Mouse (Mus musculus) neural tube, embryonic 15.5 days (tissue): Measurements from ENCODE around the gene Kif1c. TPM values are rescaled to one million over a fixed set of nuclear protein-coding genes. Genes with fewer than 3 reads are reported as not detected.
"Not testable (repeated sequence)": the region's sequence is repeated elsewhere in the genome, so short reads cannot be mapped to it uniquely, and the experiment has no call there.

Experiments used
- ATAC-seq: fragments of 200-750 bp; cut with Nextera tagmentation; 2 replicates; pipeline ENCODE4 v1.8.0; 2017; ENCODE audit warnings: mild to moderate bottlenecking, moderate TSS enrichment, moderate library complexity; ENCODE audit not compliant: low FRiP score
- H3K27ac ChIP-seq: fragments of 300-500 bp; sonication (generic); replicated peaks from 2 replicates; pipeline ENCODE4 v1.5.1; 2015; ENCODE audit warnings: mild to moderate bottlenecking, inconsistent platforms
- H3K27me3 ChIP-seq: fragments of 300-500 bp; sonication (generic); replicated peaks from 2 replicates; pipeline ENCODE4 v1.6.1; 2015; ENCODE audit warnings: inconsistent platforms
- H3K36me3 ChIP-seq: fragments of 300-500 bp; sonication (generic); 2 replicates; pipeline ENCODE4 v1.6.1; 2015; ENCODE audit warnings: inconsistent platforms
- H3K4me1 ChIP-seq: fragments of 300-500 bp; sonication (generic); 2 replicates; pipeline ENCODE4 v1.6.1; 2015; ENCODE audit warnings: inconsistent platforms
- H3K4me2 ChIP-seq: fragments of 300-500 bp; sonication (generic); 2 replicates; pipeline ENCODE4 v1.6.1; 2015; ENCODE audit warnings: inconsistent platforms, mild to moderate bottlenecking, moderate library complexity
- H3K4me3 ChIP-seq: fragments of 300-500 bp; sonication (generic); replicated peaks from 2 replicates; pipeline ENCODE4 v1.5.1; 2015; ENCODE audit warnings: mild to moderate bottlenecking, inconsistent platforms
- H3K9ac ChIP-seq: fragments of 300-500 bp; sonication (generic); replicated peaks from 2 replicates; pipeline ENCODE4 v1.6.1; 2015; ENCODE audit warnings: mild to moderate bottlenecking, inconsistent platforms
- H3K9me3 ChIP-seq: fragments of 300-500 bp; sonication (generic); replicated peaks from 2 replicates; pipeline ENCODE4 v1.6.1; 2016; ENCODE audit warnings: inconsistent platforms
- WGBS: fragments of 180-500 bp; shearing (Covaris S2); methylation state at CpG from one replicate; pipeline ENCODE4 v1.1.7; 2015; ENCODE audit warnings: mixed read lengths; 5-methylcytosine and 5-hydroxymethylcytosine counted together
- polyA plus RNA-seq: library from polyadenylated mRNA; unstranded; fragments of >200 nt; fragmentation: Nextera tagmentation; extraction: Ambion mirVana; gene quantifications from 2 replicates; pipeline ENCODE4 v1.2.1, GENCODE M21; 2015

Kif1c gene
- polyA plus RNA-seq, 1 experiment from 2014 or later = 1.6 TPM

DNA sequence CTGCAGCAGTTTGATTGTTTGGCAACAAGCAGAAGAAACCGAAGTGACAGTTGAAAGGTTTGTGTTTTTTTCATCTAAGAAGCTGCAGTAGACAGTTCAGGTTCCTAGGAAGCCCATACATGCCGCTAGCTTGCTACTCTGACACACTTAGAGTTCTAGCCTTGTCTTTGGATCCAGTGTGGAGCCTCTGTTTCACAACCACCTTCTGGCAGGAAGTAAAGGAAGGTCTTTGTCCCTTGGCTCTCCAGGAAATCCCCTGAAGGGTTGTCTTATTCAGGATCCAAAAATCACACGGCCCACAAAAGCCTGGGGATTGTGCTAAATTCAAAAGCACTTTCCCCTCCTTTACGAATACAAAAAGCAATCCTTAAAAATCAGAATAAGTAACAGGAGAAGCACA, 54.1 kb downstream of the Kif1c start:
- H3K27ac ChIP-seq = no peak overlapping the region
- H3K9me3 ChIP-seq = no peaks in the 10 kb centered on the region
- H3K9ac ChIP-seq = no peak overlapping the region
- no peaks in the 10 kb centered on the region for H3K27me3 ChIP-seq
- H3K36me3 ChIP-seq = no peaks in the 10 kb centered on the region
- no peak overlapping the region for H3K4me2 ChIP-seq
- 71% methylated on average over 4 of the region's 4 CpGs for WGBS
- ATAC-seq = no peak
- H3K4me1 ChIP-seq = no peaks in the 10 kb centered on the region
- no peak overlapping the region for H3K4me3 ChIP-seq

DNA sequence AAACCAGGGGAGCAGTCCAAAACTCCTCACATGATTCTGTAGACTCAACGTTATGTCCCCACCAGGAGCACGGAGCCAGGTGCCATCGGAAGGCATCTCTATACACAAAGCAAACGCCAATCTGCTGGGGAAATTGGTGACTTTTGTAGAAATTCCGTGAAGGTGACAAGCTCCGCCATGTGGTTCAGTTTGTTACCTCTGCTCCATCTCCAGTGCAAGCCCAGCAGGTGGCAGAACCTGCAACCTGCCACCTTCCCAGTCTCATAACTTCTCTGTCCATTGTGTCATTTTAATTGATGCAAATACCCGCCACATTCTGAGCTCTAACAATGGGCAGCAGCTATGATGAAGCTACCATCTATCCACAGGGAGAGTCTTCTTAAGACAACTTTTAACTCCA, 54.6 kb downstream of the Kif1c start:
- no peak overlapping the region for H3K4me2 ChIP-seq
- no peak overlapping the region for H3K27ac ChIP-seq
- 69% methylated on average over 7 of the region's 7 CpGs for WGBS
- ATAC-seq = no peak
- H3K4me3 ChIP-seq = no peak overlapping the region
- no peak overlapping the region for H3K9ac ChIP-seq
- H3K9me3 ChIP-seq = no peaks in the 10 kb centered on the region
- H3K27me3 ChIP-seq = no peaks in the 10 kb centered on the region
- no peaks in the 10 kb centered on the region for H3K36me3 ChIP-seq
- no peaks in the 10 kb centered on the region for H3K4me1 ChIP-seq

DNA sequence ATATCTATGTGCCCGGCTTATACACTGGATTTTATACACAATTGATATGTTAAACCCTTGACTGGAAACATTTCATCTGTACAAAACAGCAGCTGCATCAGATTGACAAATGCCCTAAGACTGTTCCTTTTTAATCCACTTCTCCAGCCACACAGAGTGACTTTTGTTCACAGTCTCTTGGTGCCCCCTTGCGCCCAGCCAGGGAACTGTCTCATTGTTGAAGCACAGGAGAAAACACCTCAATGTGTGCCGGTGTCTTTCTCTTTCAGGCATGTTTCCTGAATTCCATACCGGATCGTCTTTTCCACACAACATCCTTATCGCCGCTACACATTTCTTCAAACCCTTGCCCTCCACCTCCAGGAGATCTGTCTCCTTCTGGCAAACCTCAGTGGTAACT, 55.3 kb downstream of the Kif1c start:
- ATAC-seq = no peak; the same call in 1 of the 2 replicates
- 0 out of 2 replicates have a peak overlapping the region, but pooled peaks have one; percentile 36 for H3K9ac ChIP-seq

DNA sequence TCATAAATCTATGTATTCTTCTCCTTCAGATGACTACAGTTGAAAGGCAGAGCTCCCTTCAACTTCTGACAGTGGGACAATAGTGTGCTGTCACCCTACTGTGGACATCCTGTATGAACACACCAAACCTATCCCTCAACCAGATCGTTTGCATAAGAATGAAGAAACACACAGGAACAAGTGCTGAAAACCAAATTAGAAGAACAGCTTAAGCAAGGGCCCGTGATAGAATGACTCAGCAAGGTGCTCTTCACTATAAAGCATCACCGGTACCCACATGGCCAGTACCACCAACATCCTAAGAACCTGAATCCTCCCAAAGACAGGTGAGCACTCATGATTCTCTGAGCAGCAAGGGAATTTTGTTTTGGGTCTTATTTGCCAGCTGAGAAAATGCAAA, 60.1 kb downstream of the Kif1c start:
- H3K4me1 ChIP-seq = peaks cover 15% of the 10 kb centered on the region
- 67% methylated on average over 3 of the region's 3 CpGs for WGBS
- H3K9ac ChIP-seq, H3K36me3 ChIP-seq, H3K27ac ChIP-seq, ATAC-seq, H3K9me3 ChIP-seq, H3K27me3 ChIP-seq, H3K4me3 ChIP-seq, H3K4me2 ChIP-seq: not testable (repeated sequence)

More for the DNA sequence above, 55.3 kb downstream of the Kif1c start:
- 13% methylated on average over 7 of the region's 7 CpGs for WGBS
- no peaks in the 10 kb centered on the region for H3K27me3 ChIP-seq
- H3K4me3 ChIP-seq = no peak overlapping the region
- H3K9me3 ChIP-seq = no peaks in the 10 kb centered on the region
- no peaks in the 10 kb centered on the region for H3K4me1 ChIP-seq
- no peaks in the 10 kb centered on the region for H3K36me3 ChIP-seq
- H3K4me2 ChIP-seq = peak overlapping the region; percentile 36
- no peak overlapping the region for H3K27ac ChIP-seq

DNA sequence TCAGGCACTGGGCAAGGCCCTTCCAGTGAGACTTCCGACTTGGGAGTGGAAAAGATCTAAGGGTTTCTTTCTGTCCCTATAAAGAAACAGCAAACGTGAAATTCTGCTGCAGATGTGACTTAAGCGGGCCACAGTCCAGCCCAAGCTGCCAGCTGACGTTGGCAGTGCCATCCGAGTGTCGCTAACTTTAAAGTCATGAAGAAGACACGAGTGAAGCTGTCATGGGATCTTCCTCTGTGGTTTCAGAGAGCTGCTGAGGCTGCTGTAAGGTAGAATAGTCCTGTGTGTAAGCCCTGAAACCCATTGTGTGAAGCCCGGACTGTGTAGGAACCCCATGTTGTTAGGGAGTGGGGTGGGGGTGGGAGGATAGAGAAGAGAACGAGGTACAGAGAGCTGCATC, 62.3 kb downstream of the Kif1c start:
- H3K27ac ChIP-seq = no peak overlapping the region
- no peak for ATAC-seq
- H3K4me2 ChIP-seq = no peak overlapping the region
- no peak overlapping the region for H3K4me3 ChIP-seq
- H3K9ac ChIP-seq = no peak overlapping the region
- H3K36me3 ChIP-seq = peaks cover 3% of the 10 kb centered on the region; the same call in 1 of the 2 replicates
- H3K9me3 ChIP-seq = no peaks in the 10 kb centered on the region
- no peaks in the 10 kb centered on the region for H3K27me3 ChIP-seq
- peaks cover 27% of the 10 kb centered on the region for H3K4me1 ChIP-seq
- 89% methylated on average over 9 of the region's 9 CpGs for WGBS

DNA sequence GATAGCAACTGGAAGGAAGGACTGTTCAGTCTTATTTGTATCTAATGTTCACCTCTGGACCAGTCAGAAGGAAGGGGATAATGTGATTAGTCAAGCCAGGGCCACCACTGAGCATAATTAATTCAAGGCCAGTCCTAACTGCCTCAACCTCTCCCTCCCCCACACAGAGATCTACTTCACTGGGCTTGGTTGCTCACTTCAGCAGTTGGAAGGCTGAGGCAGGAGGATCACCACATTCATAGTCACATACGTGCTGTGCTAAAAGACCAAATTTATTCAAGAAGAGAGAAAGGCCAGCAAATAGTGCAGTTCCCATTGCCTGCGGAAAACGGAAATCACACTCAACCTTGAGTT, 63.2 kb downstream of the Kif1c start:
- WGBS = 29% methylated on average over 3 of the region's 3 CpGs
- Histone ChIP-seq H3K9ac (peak overlapping the region; percentile 92), H3K4me3 (peak overlapping the region; percentile 89), H3K4me2 (peak overlapping the region; percentile 74), H3K4me1 (peaks cover 27% of the 10 kb centered on the region), H3K27ac (peak overlapping the region; percentile 88), H3K27me3 (no peaks in the 10 kb centered on the region), H3K36me3 (peaks cover 10% of the 10 kb centered on the region), H3K9me3 (no peaks in the 10 kb centered on the region)
- ATAC-seq = peak; percentile 42; the same call in 1 of the 2 replicates

DNA sequence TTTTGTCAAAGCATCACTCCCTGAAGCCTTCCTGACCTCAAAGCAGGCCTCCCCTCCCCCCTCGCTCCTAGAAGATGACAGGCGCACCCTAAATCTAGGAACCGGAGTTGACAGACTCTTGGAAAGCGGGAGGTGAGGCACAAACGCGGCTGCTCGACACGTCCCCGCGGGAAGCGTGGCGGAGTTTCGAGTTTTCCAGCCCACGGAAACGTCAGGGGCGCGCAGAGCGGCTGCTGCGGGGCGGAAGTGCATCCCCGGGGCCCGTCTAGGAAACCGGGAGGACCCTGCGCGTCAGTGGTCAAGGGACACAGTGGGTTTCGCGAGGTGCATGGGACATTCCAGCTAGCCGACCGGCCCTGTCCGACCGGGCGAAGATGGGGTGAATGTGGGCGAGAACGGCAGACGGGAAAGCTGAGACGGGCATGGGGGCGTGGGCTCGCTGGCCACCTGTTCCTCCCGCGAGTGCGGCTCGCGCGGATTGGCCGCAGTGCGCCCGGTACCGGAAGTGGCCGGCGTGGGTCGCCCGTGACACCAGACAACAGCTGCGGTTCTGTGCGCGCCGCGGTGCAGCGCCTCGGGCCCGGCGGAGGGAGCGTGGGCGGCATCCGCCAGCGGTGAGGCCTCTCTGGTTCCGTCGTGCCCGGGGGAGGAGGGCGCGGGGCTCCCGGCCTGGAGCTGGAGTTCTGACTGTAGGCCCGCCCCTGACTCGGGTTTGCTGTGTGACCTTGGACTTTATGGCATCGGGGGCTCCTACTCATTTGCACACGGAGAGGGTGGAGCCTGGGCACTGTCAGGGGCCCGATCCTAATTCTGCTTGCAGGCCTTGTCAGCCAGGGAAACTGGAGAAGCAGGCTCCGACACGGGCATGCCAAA, 63.8 kb downstream of the Kif1c start, which contains the start of gene Zfp3:
TSS of gene Zfp3 (plus strand) at position 274 of the 873 bp plus-strand sequence.
- Histone ChIP-seq H3K27me3 (no peaks in the 10 kb centered on the region), H3K27ac (peak within 1 kb of the TSS; percentile 88), H3K9ac (peak within 1 kb of the TSS; percentile 92), H3K4me2 (peak within 1 kb of the TSS; percentile 74), H3K4me1 (peaks cover 27% of the 10 kb centered on the region), H3K36me3 (peaks cover 10% of the 10 kb centered on the region), H3K9me3 (no peaks in the 10 kb centered on the region), H3K4me3 (peak within 1 kb of the TSS; percentile 89)
- peak; percentile 92 for ATAC-seq
- WGBS = under 1% methylated on average over 73 of the region's 78 CpGs

DNA sequence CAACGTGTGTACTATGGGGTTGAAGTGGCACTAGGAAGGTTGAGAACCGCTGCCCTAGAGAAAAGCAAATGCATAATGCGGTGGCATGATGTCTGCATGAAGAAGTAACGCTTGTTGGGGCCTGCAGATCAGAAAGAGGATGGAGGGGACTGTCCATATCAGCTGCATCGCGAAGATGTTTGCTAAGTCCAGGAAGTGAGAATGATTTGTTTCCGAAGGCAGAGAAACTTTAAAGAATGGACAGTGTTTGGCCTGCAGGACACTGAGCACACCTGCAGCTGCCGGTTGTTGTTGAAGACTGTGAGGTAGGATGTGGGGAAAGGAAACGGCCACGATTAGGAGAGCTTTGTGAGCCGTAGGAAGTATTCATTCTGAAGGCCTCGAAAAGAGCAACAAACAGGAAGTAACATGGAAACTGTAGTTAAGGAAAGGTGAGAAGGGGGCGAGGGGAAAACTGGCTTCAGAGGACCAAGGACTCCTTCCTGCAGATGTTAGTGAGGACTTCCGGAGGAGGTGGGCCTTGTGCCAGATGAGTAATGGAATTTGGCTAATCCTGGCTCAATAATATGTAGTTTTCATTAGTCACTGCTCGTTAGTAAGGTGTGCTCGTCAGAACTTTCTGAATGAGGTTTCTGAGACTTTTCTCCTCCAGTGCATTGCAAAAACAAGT, 65.6 kb downstream of the Kif1c start:
- WGBS = 85% methylated on average over 16 of the region's 16 CpGs
- Histone ChIP-seq H3K9me3 (no peaks in the 10 kb centered on the region), H3K27ac (no peak overlapping the region), H3K36me3 (peaks cover 12% of the 10 kb centered on the region), H3K9ac (no peak overlapping the region), H3K4me2 (no peak overlapping the region), H3K4me1 (peaks cover 27% of the 10 kb centered on the region), H3K27me3 (no peaks in the 10 kb centered on the region), H3K4me3 (no peak overlapping the region)
- no peak for ATAC-seq

DNA sequence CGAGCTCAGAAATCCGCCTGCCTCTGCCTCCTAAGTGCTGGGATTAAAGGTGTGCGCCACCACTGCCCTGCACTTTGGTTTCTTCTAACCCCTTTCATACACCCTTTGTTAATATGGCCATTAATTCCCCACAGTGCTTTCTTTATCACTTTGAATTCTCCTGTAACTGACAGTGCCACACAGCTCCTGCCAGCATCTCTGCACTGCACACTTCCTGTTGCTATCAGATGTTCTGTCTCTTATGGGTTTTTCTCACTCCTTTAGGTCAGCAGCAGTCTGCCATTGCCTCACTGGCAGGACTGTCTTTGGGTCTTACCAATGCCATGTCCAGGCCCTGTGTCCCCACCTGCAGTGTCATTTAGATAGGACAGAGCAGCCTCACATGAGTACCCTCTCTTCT, 70.5 kb downstream of the Kif1c start:
- 92% methylated on average over 3 of the region's 3 CpGs for WGBS
- no peak overlapping the region for H3K9ac ChIP-seq
- H3K4me2 ChIP-seq = no peak overlapping the region
- peaks cover 51% of the 10 kb centered on the region for H3K36me3 ChIP-seq
- H3K27ac ChIP-seq = no peak overlapping the region
- no peak for ATAC-seq
- H3K4me1 ChIP-seq = peaks cover 9% of the 10 kb centered on the region
- no peak overlapping the region for H3K4me3 ChIP-seq
- H3K27me3 ChIP-seq = no peaks in the 10 kb centered on the region
- H3K9me3 ChIP-seq = no peaks in the 10 kb centered on the region

DNA sequence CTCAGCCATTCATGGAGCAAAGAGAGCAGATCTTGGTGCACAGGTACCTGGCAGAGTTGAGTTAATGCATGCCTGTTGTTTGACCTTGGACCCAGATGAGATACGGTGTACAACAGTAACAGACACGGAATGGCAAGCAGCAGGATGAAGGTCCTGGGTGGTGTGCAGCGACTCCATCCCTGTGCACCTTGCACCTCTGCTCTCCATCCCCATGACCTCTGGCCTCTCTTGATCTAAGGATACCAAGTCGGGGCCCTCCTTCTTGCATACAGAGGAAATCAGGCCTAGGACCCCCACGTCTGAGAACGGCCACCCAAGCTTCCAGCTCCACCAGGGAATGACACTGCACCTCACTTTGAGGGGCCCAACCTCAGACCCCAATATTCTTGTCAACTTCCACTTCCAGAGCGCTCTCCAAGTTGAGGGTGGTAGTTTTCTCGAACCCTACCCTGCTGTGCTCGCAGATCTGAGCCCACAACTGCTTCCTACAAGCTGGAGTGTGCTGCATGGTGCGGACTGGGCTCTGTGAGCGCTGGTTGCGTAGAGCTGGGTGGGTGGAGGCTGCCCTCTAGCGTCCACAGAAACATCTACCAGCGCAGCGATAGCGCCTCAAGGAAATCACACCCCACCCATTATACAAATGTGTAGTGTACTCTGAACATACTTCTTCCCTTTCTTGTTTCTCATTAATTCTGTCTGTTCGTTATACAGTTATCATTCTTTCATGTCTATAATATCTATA, 76.7 kb downstream of the Kif1c start:
- Histone ChIP-seq H3K4me1 (0 out of 2 replicates have a peak, but pooled peaks cover 4% of the 10 kb centered on the region), H3K9me3 (no peaks in the 10 kb centered on the region), H3K36me3 (peaks cover 28% of the 10 kb centered on the region), H3K4me2 (0 out of 2 replicates have a peak overlapping the region, but pooled peaks have one; percentile 20), H3K4me3 (no peak overlapping the region), H3K9ac (no peak overlapping the region), H3K27ac (no peak overlapping the region), H3K27me3 (no peaks in the 10 kb centered on the region)
- 26% methylated on average over 17 of the region's 17 CpGs for WGBS
- ATAC-seq = peak; percentile 79

DNA sequence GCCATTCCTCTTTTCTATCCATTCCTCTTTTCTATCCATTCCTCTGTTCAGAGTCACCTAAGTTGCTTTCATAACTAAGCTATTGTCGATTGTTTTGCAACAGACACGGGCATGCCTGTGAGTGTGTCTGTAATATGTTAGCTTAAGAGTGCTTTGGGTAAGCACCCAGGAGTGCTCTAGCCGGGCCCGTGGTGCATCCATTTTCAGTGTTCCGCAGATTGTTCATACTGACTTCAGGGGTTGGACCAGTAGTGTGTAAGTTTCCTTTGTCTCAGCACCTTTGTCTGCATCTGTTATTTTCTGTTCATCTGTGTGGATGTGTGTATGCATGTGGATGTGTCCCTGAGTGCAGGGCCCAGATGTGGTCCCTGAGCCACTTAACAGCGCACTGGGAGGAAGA, 77.3 kb downstream of the Kif1c start:
- no peak overlapping the region for H3K27ac ChIP-seq

More for the DNA sequence above, 77.3 kb downstream of the Kif1c start:
- WGBS = 68% methylated on average over 6 of the region's 6 CpGs
- Histone ChIP-seq H3K4me3 (no peak overlapping the region), H3K4me1 (0 out of 2 replicates have a peak, but pooled peaks cover 4% of the 10 kb centered on the region), H3K4me2 (no peak overlapping the region), H3K36me3 (peaks cover 22% of the 10 kb centered on the region), H3K9me3 (no peaks in the 10 kb centered on the region), H3K27me3 (no peaks in the 10 kb centered on the region), H3K9ac (no peak overlapping the region)
- no peak for ATAC-seq
